Mouse (Mus musculus): ENCODE results near the gene Malrd1. TPM values are rescaled to one million over a fixed set of nuclear protein-coding genes. Genes with fewer than 3 reads are reported as not detected.

Malrd1 gene
- polyA plus RNA-seq, 1 experiment: 5.9 TPM

DNA sequence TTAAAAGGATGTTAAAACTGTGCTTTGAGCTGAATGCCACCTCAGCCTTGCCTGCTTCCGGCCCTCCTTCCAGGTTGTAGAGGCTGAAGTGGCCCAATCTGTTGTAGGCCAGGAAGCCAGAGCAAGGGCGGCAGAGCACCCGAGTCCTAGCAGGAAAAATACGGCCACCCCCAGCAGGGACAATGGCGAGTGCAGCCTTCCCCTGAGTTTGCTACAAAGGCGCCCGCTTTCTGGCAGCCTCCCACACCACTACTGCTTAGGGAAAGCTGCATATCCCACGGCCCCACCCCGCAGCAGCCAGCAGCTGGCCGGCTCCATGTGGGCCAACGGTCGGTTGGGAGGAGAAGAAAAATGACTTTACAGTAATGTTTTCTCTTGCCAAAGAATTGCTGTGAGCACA, 503.5 kb downstream of the Malrd1 start:
- H3K27ac ChIP-seq (ENCODE audit: insufficient read depth, low read depth, low read length): no peak overlapping the region
- no peaks in the 10 kb centered on the region for H3K4me1 ChIP-seq (ENCODE audit: control insufficient read depth, insufficient read depth, insufficient read length, low read length)
- H3K36me3 ChIP-seq (ENCODE audit: control insufficient read depth, insufficient read depth, low read length): no peaks in the 10 kb centered on the region
- no peak for TF ChIP-seq POLR2A (IDR thresholded peaks at IDR 0.05; ENCODE audit: low read depth, low read length)
- TF ChIP-seq CTCF (IDR thresholded peaks at IDR 0.05; ENCODE audit: extremely low read depth, insufficient read length, insufficient replicate concordance, low read depth, low read length): no peak
- no peaks in the 10 kb centered on the region for H3K27me3 ChIP-seq (ENCODE audit: control insufficient read depth, insufficient read depth, low read length)
- H3K4me3 ChIP-seq (ENCODE audit: low read depth, low read length): no peak overlapping the region
- 76% methylated on average over 12 of the region's 12 CpGs for WGBS

DNA sequence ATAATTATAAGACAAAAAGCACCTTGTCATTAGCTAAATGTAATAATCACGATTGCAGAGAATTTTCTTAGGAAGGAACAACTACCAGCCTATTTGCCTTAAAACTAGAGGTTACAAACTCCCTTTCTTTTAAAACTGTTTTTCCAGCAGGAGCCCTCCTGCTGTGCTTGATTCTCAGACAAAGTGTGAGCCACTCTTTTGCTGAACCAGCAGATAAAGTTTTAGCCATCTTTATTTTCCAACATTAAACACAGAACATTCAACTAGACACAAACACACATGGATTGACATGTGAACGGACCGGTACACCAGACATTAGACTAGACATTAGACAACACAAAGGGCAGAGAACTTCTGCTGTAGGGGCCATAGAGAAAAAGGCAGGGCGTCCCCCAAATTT, 505.3 kb downstream of the Malrd1 start:
- H3K4me3 ChIP-seq (ENCODE audit: low read depth, low read length): no peak overlapping the region
- no peak overlapping the region for H3K27ac ChIP-seq (ENCODE audit: insufficient read depth, low read depth, low read length)
- H3K4me1 ChIP-seq (ENCODE audit: control insufficient read depth, insufficient read depth, insufficient read length, low read length): no peaks in the 10 kb centered on the region
- 82% methylated on average over 4 of the region's 4 CpGs for WGBS
- no peak for TF ChIP-seq CTCF (IDR thresholded peaks at IDR 0.05; ENCODE audit: extremely low read depth, insufficient read length, insufficient replicate concordance, low read depth, low read length)
- TF ChIP-seq POLR2A (IDR thresholded peaks at IDR 0.05; ENCODE audit: low read depth, low read length): no peak
- H3K36me3 ChIP-seq (ENCODE audit: control insufficient read depth, insufficient read depth, low read length): no peaks in the 10 kb centered on the region
- no peaks in the 10 kb centered on the region for H3K27me3 ChIP-seq (ENCODE audit: control insufficient read depth, insufficient read depth, low read length)

DNA sequence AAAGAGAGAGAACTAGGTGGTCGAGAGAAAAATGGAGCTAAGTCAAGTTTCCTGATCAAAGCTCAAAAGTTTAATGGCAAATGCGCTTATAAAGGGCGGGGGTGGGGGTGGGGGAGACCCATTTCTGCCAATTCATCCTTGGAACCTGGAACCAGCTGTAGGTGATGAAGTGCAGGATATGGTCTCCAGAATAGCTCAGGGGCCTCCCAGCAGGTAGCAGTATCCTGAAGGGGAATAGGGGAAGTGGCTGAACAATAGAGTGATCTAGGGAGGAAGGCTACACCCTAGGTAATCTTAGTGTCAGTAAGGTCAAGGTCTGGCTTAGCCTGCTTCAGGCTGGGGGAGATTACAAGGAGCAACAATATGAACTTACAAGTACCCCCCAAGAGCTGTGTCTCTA, 506.5 kb downstream of the Malrd1 start:
- no peak overlapping the region for H3K4me3 ChIP-seq (ENCODE audit: low read depth, low read length)
- TF ChIP-seq POLR2A (IDR thresholded peaks at IDR 0.05; ENCODE audit: low read depth, low read length) (no peak), CTCF (IDR thresholded peaks at IDR 0.05; ENCODE audit: extremely low read depth, insufficient read length, insufficient replicate concordance, low read depth, low read length) (no peak)
- no peaks in the 10 kb centered on the region for H3K4me1 ChIP-seq (ENCODE audit: control insufficient read depth, insufficient read depth, insufficient read length, low read length)
- H3K36me3 ChIP-seq (ENCODE audit: control insufficient read depth, insufficient read depth, low read length): no peaks in the 10 kb centered on the region
- H3K27me3 ChIP-seq (ENCODE audit: control insufficient read depth, insufficient read depth, low read length): no peaks in the 10 kb centered on the region
- no peak overlapping the region for H3K27ac ChIP-seq (ENCODE audit: insufficient read depth, low read depth, low read length)
- 75% methylated on average over 3 of the region's 3 CpGs for WGBS

DNA sequence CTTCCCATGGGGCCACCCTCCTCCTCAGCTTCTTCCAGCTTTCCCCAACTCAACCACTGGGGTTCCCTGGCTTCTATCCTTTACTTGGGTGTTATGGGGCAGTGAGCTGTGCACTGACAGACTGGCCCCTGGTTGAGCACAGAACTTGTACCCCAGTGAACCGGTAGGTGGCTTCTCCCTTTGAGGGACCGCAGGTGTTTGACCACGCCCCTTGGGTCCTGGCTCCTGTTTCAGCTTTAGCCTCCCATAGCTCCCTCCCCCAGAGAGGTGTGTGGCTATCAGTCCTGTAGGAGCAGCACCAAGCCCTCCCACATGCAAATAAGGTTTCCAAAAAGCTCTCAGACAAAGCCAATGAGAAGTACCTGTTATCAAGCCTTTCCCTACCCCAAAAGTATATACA, 584.4 kb downstream of the Malrd1 start:
- TF ChIP-seq POLR2A (IDR thresholded peaks at IDR 0.05; ENCODE audit: low read depth, low read length): no peak
- no peak for TF ChIP-seq CTCF (IDR thresholded peaks at IDR 0.05; ENCODE audit: extremely low read depth, insufficient read length, insufficient replicate concordance, low read depth, low read length)
- H3K27me3 ChIP-seq (ENCODE audit: control insufficient read depth, insufficient read depth, low read length): no peaks in the 10 kb centered on the region
- H3K36me3 ChIP-seq (ENCODE audit: control insufficient read depth, insufficient read depth, low read length): no peaks in the 10 kb centered on the region
- no peak overlapping the region for H3K27ac ChIP-seq (ENCODE audit: insufficient read depth, low read depth, low read length)
- no peak overlapping the region for H3K4me3 ChIP-seq (ENCODE audit: low read depth, low read length)
- H3K4me1 ChIP-seq (ENCODE audit: control insufficient read depth, insufficient read depth, insufficient read length, low read length): no peaks in the 10 kb centered on the region
- 70% methylated on average over 3 of the region's 3 CpGs for WGBS

DNA sequence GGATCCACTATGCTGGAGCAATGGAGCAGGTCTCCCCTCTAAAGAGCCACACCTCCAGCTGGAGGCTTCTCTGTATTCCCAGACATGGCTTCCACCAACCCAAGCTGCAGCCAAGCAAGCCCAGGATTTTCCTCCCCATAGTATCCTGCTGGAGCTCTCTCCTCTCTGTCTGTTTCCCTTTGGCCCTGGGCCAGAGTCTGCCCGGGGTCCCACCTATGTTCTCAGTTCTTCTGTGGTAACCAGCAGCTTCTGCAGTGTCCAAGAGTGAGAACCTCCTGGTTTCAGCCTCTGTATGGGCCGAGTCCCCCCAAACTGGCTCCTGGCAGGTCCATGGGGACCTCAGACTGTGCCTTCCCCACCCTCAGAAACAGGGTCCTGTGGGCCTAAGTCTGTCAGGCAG, 587.1 kb downstream of the Malrd1 start:
- H3K27ac ChIP-seq (ENCODE audit: insufficient read depth, low read depth, low read length): no peak overlapping the region

DNA sequence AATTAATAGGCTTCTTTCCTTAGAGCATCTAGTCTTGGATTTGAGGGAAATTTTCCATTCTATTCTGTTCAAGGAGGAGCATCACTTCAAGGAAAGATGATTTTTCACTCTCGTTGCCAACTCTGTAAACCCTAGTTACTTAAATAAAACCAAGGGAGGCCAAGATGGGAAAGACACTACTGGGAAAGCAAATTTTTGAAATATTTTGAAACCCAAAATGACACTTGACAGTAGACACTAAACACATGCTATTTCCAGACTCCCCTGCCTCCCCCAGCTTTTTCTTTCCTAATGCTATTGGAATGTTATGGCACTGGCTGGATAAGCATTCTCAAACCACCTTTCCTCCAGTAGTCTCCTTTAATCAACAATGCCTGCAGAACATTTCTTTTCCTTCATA, 621.7 kb downstream of the Malrd1 start:
- WGBS: 69% methylated on average over 1 of the region's 1 CpGs
- no peak overlapping the region for H3K4me3 ChIP-seq (ENCODE audit: low read depth, low read length)
- TF ChIP-seq CTCF (IDR thresholded peaks at IDR 0.05; ENCODE audit: extremely low read depth, insufficient read length, insufficient replicate concordance, low read depth, low read length) (no peak), POLR2A (IDR thresholded peaks at IDR 0.05; ENCODE audit: low read depth, low read length) (no peak)
- no peak overlapping the region for H3K27ac ChIP-seq (ENCODE audit: insufficient read depth, low read depth, low read length)
- H3K4me1 ChIP-seq (ENCODE audit: control insufficient read depth, insufficient read depth, insufficient read length, low read length): no peaks in the 10 kb centered on the region
- no peaks in the 10 kb centered on the region for H3K27me3 ChIP-seq (ENCODE audit: control insufficient read depth, insufficient read depth, low read length)
- no peaks in the 10 kb centered on the region for H3K36me3 ChIP-seq (ENCODE audit: control insufficient read depth, insufficient read depth, low read length)

More for the DNA sequence above, 587.1 kb downstream of the Malrd1 start:
- Histone ChIP-seq H3K36me3 (ENCODE audit: control insufficient read depth, insufficient read depth, low read length) (no peaks in the 10 kb centered on the region), H3K4me1 (ENCODE audit: control insufficient read depth, insufficient read depth, insufficient read length, low read length) (no peaks in the 10 kb centered on the region), H3K27me3 (ENCODE audit: control insufficient read depth, insufficient read depth, low read length) (no peaks in the 10 kb centered on the region), H3K4me3 (ENCODE audit: low read depth, low read length) (no peak overlapping the region)
- no peak for TF ChIP-seq CTCF (IDR thresholded peaks at IDR 0.05; ENCODE audit: extremely low read depth, insufficient read length, insufficient replicate concordance, low read depth, low read length)
- TF ChIP-seq POLR2A (IDR thresholded peaks at IDR 0.05; ENCODE audit: low read depth, low read length): no peak
- WGBS: 69% methylated on average over 2 of the region's 2 CpGs

DNA sequence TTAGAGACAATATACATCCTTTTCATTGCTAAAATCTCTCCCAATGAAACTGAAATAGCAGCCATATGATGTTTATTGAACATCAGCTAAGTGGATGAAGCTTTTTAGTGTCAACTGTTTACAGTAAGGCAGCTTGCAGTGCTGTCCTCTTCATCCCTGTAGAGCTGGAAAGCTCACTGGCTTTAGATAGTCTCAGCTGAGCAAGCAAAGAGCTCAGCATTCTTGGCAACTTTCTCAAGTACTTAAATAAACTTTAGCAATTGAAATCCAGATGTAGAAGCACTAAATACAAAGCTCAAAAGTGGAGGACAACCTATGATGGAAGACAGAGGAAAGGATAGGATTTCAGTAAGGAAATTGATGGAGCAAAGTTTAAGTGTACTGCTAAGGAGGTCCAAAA, 626.3 kb downstream of the Malrd1 start:
- TF ChIP-seq POLR2A (IDR thresholded peaks at IDR 0.05; ENCODE audit: low read depth, low read length) (no peak), CTCF (IDR thresholded peaks at IDR 0.05; ENCODE audit: extremely low read depth, insufficient read length, insufficient replicate concordance, low read depth, low read length) (no peak)
- H3K27ac ChIP-seq (ENCODE audit: insufficient read depth, low read depth, low read length): no peak overlapping the region

More for the DNA sequence above, 626.3 kb downstream of the Malrd1 start:
- Histone ChIP-seq H3K36me3 (ENCODE audit: control insufficient read depth, insufficient read depth, low read length) (no peaks in the 10 kb centered on the region), H3K4me3 (ENCODE audit: low read depth, low read length) (no peak overlapping the region), H3K4me1 (ENCODE audit: control insufficient read depth, insufficient read depth, insufficient read length, low read length) (no peaks in the 10 kb centered on the region), H3K27me3 (ENCODE audit: control insufficient read depth, insufficient read depth, low read length) (no peaks in the 10 kb centered on the region)
